Mouse (Mus musculus): Measurements from ENCODE around the gene Rpl23a.

Gene Rpl23a

DNA sequence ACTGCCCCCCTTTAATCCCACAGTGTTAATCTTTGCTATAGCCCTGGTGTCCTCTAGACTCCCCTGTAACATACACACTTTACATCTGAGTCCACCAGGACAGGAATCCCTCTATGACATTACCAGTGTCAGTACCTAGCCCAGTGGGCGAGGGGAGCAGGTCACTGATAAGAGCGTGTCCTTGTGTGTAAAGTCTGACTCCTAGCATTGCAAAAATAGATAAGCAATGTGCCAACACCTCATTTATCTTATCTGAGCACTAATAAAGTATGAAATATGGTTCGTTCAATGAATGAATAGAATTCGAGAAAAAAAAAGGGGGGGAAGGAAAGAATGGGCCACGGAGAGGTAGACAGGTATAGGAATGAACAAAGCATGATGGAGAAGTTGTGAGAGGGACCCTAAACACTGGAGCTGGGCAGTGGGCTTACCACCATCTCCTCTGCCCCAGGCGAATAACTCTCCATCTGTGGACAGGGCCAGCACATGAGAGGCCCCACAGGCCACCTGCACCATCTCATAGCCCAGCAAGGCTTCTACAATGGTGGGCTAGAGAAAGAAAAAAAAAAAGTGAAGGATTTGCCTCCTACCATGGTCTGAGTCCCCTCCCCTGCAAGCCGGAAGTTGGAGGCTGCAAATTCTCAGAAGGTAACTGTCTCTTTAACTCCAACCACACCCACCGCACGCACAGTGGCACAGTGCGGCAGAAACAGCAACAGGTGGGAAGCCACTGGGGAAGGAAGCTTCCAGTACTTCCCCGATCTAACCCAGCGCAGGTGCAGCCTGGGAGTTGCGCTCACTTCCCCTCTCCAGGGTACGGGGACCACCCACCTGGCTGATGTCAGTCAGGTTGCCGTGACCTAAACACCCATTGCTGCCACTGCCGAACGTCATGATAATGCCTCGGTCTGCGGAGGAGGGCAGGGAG, 14.6 kb downstream of the Rpl23a start:
- in situ Hi-C loops (cut with MboI; ENCODE audit: low sequenced_read_pairs): no loop called here

GRCm38 (mm10) chr11:78167257-78167959, 16.0 kb downstream of the Rpl23a start:
- in situ Hi-C loops (cut with MboI; ENCODE audit: low sequenced_read_pairs): no loop called here

GRCm38 (mm10) chr11:78166640-78167039, 16.7 kb downstream of the Rpl23a start:
- in situ Hi-C loops (cut with MboI; ENCODE audit: low sequenced_read_pairs): no loop called here

DNA sequence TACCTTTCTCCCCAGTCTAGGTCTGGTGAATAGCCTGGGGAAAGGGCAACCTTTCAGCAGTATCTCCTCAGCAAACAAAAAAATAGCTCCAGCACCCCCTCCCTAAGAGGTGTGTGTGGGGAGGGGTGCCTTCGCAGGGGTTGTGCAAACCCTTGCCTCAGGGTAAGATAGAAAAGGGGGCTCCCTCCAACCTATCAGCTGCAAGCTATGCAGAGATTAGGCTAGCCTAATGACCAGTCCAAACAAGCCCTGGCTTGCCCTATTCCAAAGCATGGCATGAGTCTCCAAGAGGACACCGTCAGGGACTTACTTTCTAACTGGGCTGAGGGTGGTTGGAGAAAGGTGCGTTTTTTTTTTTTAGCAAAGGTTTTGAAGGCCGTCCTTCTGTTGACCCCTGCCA, 17.2 kb downstream of the Rpl23a start:
- in situ Hi-C loops (cut with MboI; ENCODE audit: low sequenced_read_pairs): no loop called here

- in situ Hi-C loops (cut with MboI; ENCODE audit: low sequenced_read_pairs): no loop called here
Observed at GRCm38 (mm10) chr11:78165761-78166109, 17.6 kb downstream of the Rpl23a start.

DNA sequence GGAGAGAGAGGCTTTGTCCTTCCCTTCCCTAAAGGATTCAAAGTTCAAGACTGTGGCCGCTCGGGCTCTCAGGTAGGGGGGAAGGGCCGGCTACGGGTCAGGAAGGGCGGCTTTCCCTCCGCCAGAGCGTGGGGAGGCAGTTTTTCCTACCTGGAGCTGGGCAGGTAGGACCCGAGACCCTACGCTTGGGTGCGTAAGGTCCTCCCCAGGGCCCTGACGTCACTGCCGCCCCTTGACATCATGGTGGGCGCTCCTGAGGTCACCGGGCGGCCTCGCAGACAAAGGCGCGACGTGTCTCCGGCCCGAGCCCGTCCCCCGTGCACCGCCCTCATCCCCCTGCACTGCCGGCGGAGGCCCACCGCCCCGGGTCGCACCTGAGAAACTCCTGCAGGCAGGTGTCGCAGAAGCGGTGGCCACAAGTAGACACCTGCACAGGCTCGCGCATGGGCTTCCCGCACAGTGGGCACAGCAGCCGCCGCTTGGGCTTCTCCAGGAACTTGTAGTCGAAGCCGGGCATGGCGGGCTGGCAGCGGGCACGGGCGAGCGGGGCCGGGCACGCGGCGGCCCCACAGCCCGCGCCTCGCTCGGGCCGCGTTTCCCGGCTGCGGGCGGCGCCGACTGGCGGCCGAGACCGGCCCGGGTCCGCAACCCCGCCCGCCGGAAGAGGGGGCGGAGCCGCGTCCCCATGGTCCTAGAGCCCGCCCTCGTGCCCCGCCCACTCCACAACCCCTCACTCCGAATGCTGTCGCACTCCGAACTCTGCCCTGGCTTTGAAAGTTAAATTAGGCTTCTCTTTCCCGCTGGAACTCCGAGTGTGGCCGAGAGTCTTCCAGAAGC, 18.2 kb downstream of the Rpl23a start, which contains the start of gene Traf4:
Gene Traf4 (minus strand): TSS at position 666 of the 837 bp plus-strand sequence.
- in situ Hi-C loops (cut with MboI; ENCODE audit: low sequenced_read_pairs): no loop called here

GRCm38 (mm10) chr11:78164604-78164923, 18.8 kb downstream of the Rpl23a start:
- in situ Hi-C loops (cut with MboI; ENCODE audit: low sequenced_read_pairs): no loop called here

DNA sequence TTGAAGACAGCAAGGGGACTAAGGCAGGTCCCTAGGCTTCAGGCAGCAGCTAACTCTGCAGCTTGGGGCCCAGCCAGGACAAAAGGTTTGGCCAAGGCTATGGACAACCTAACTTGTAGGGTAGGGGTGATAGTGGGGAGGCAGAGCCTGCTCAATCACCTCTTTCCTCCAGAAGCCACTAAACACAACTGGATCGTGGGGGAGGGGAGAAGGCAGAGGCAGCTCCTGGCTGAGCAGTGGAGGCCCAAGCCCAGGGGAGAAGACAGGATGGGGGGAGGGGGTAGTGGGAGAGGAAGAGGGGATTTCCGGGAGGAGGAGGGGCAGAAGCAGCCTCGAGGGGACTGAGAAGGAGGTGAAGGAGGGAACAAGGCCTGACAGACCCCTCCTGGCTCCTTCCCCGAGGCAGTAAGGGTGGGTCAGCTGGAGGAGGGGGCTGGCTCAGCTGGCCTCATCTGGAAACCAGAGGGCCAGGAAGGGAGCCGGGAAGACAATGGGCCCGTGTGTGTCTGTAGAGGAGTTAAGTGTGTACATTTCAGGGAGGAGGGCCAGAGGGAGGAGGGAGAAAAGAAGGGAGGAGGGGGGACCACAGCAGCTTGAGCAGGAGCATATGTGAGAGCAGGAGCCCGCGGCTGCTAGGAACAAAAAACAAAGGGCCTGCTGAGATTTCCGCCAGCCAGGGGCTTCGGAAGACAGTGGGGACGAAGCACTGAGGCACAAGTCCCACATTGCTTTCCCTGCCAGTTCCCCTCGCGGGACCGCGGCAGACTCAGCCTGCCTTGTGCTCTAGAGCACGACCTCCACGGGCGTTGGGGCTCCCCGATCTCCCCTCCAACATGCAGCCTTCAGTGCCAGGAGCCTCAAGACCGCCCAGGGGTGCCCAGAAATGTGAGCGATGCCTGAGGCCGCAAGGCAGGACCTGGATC, 19.4 kb downstream of the Rpl23a start:
- in situ Hi-C loops (cut with MboI; ENCODE audit: low sequenced_read_pairs): no loop called here

DNA sequence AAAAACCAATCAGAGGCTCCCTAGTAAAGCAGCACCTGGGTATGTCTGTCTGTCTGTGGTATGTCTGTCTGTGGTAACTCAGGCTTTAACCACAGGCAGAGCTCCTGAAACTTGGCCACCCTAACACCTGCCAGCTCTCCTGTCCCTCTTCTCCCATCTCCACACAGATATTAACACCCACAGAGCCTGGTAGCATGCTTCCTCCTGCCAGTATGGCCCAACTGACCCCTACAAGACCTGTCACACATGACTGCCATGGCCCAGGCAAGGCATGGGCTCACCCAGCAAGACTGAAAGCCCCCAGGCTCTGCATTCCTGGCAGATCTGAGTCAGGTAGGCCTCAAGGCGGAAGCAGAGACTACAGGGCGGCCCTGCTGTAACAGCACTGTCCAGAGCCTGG, 20.3 kb downstream of the Rpl23a start:
- in situ Hi-C loops (cut with MboI; ENCODE audit: low sequenced_read_pairs): no loop called here

GRCm38 (mm10) chr11:78162504-78162903, 20.9 kb downstream of the Rpl23a start:
- in situ Hi-C loops (cut with MboI; ENCODE audit: low sequenced_read_pairs): no loop called here

DNA sequence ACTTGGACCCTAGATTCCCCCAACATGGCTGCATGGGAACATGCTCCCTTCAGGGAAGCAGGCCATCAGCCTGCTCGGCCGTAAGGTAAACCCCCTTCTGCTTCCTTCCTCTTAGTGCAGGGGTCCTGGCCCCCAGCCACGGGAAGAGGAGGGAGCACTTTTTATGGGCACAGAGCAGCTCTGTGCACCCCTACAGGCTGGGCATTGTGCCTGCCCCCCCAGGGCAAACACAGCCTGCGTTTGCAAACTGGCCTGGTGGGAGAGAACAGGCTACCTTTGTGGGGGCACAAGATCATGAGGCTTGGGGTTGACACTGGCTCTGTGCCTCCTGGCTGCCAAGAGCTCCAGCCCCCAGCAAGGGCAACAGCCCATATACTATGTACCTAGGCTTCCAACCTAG, 21.4 kb downstream of the Rpl23a start:
- in situ Hi-C loops (cut with MboI; ENCODE audit: low sequenced_read_pairs): no loop called here

DNA sequence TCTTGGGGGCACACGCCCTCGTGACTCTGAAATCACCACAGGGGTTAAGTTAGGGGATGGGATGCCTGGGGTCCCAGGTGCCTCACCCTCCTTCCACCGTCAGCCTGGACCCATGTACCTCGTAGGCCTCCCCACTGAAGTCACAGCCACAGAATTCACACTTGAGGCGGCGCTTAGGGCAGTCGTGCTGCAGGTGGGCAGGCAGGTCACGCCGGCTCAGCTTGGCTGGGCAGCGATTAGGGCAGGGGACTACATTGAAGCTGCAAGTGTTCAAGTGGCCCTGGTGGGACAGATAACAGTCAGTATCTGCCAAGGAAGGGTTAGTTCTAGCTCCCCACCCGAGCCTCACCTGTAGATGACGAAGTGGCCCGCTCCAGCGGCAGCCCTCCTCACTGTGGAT, 22.2 kb downstream of the Rpl23a start:
- in situ Hi-C loops (cut with MboI; ENCODE audit: low sequenced_read_pairs): no loop called here

GRCm38 (mm10) chr11:78160675-78161074, 22.7 kb downstream of the Rpl23a start:
- in situ Hi-C loops (cut with MboI; ENCODE audit: low sequenced_read_pairs): no loop called here

GRCm38 (mm10) chr11:78160171-78160570, 23.2 kb downstream of the Rpl23a start:
- in situ Hi-C loops (cut with MboI; ENCODE audit: low sequenced_read_pairs): no loop called here

- in situ Hi-C loops (cut with MboI; ENCODE audit: low sequenced_read_pairs): no loop called here
Observed at GRCm38 (mm10) chr11:78159557-78159956, 23.8 kb downstream of the Rpl23a start.

DNA sequence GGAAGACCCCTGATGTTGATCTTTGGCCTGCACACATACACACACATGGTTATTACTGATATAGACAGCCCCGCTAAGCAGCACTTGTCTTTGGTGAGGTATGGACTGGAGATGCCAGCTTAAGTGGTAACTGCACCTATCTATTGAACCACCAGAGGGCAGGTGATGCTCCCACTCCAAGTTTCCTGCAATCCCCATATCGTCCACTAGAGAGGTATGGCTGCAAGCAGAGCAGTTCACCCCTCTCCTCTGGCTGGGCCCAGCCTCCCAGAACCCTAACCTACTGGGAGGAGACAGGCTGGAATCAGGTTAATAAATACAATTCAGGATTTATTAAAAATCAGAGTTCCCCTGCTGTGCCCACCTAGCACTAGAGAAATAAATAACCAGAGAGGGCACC, 24.3 kb downstream of the Rpl23a start:
- in situ Hi-C loops (cut with MboI; ENCODE audit: low sequenced_read_pairs): no loop called here

- in situ Hi-C loops (cut with MboI; ENCODE audit: low sequenced_read_pairs): no loop called here
Observed at GRCm38 (mm10) chr11:78156156-78156699, 27.2 kb downstream of the Rpl23a start.

DNA sequence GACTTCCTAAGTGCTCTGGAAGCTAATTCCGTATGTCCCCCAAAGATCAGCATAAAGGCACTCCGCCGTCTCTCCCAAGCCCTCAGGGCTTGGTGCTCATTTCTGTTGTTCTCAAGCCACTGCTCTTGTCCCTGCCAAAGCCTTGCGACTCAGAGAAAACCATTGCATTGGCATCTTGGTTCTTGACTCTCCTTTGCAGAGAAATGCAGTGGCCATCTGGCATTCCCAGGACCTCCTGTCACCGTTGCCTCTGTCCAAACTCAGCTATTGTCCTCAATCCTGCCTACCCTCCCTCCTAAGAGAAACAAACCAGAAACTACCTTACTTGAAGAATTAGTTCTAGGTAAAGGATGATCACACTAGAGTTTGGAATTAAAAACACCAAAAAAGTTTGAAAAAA, 27.7 kb downstream of the Rpl23a start:
- in situ Hi-C loops (cut with MboI; ENCODE audit: low sequenced_read_pairs): no loop called here

DNA sequence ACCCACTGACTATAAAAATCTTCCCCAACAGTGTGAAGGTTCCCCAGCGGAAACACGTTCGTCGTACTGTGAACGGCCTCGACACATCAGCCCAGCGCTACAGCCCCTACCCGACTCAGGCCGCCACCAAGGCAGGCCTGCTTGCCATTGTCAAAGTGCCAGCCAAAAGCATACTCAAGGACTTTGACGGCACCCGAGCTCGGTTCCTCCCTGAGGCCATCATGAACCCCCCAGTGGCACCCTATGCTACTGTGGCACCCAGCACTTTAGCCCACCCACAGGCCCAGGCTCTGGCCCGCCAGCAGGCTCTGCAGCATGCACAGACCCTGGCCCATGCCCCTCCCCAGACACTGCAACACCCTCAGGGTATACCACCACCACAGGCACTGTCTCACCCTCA, 29.6 kb downstream of the Rpl23a start:
- in situ Hi-C loops (cut with MboI; ENCODE audit: low sequenced_read_pairs): no loop called here

All from CH12F3 (cell line).